Comparison of ENCODE assay signal across 15 mouse cellular contexts in genomic region chr2:25050921-25051320, GRCm38 (mm10). TPM values are rescaled to one million over a fixed set of nuclear protein-coding genes. Genes with fewer than 3 reads are reported as not detected.
DNase-seq lines count a peak whose midpoint lies in the region; ATAC-seq and TF ChIP-seq lines count a peak whose summit lies in the region.
"Had no signal": no experiment of that assay in that cellular context is flagged by ENCODE, and none has a peak within 500 bp of the region (broad histone marks: within the 10 kb centered on the region; RNA-seq: fewer than 3 reads in every experiment).

No protein-coding gene starts in this region.

- H3K9ac ChIP-seq in forebrain, embryonic 14.5 days (ENCODE audit: low read length), result no peak overlapping the region
- H3K9ac ChIP-seq in forebrain, embryonic 13.5 days, result no peak overlapping the region
- no peak overlapping the region for H3K9ac ChIP-seq in midbrain, postnatal 0 days (replicated peaks; ENCODE audit: low read length, poor library complexity, severe bottlenecking)
- no peak overlapping the region for H3K9ac ChIP-seq in midbrain, embryonic 11.5 days (ENCODE audit: low read length)
- H3K9ac ChIP-seq: intestine, embryonic 15.5 days had no signal

- H3K4me3 ChIP-seq in forebrain, embryonic 14.5 days (ENCODE audit: low read depth, low read length), result no peak overlapping the region
- no peak overlapping the region for H3K4me3 ChIP-seq in forebrain, embryonic 13.5 days
- H3K4me3 ChIP-seq in midbrain, postnatal 0 days (ENCODE audit: low read depth, low read length), result no peak overlapping the region
- no peak overlapping the region for H3K4me3 ChIP-seq in midbrain, embryonic 11.5 days (ENCODE audit: low read depth, low read length)
- H3K4me3 ChIP-seq: intestine, embryonic 15.5 days had no signal

- H3K36me3 ChIP-seq in forebrain, embryonic 14.5 days (ENCODE audit: control insufficient read depth, insufficient read depth, low read length), result 0 out of 2 replicates have a peak, but pooled peaks cover 3% of the 10 kb centered on the region
- peaks cover 4% of the 10 kb centered on the region for H3K36me3 ChIP-seq in forebrain, embryonic 13.5 days (ENCODE audit: poor library complexity, severe bottlenecking)
- H3K36me3 ChIP-seq in midbrain, postnatal 0 days (ENCODE audit: insufficient read depth, low read length), result peaks cover 2% of the 10 kb centered on the region; the same call in 1 of the 2 replicates
- H3K36me3 ChIP-seq in midbrain, embryonic 11.5 days (ENCODE audit: control insufficient read depth, insufficient read depth, low read length), result no peaks in the 10 kb centered on the region
- H3K36me3 ChIP-seq: intestine, embryonic 15.5 days had no signal

- no peak overlapping the region for H3K4me2 ChIP-seq in forebrain, embryonic 14.5 days (ENCODE audit: low read length)
- H3K4me2 ChIP-seq in forebrain, embryonic 13.5 days, result no peak overlapping the region
- H3K4me2 ChIP-seq in midbrain, postnatal 0 days (ENCODE audit: low read depth, low read length, poor library complexity, severe bottlenecking), result no peak overlapping the region
- no peak overlapping the region for H3K4me2 ChIP-seq in midbrain, embryonic 11.5 days
- H3K4me2 ChIP-seq: intestine, embryonic 15.5 days had no signal

- WGBS in forebrain, embryonic 14.5 days, result 83% methylated on average over 7 of the region's 7 CpGs
- WGBS in forebrain, embryonic 13.5 days, result 86% methylated on average over 7 of the region's 7 CpGs
- 88% methylated on average over 7 of the region's 7 CpGs for WGBS in midbrain, postnatal 0 days
- 93% methylated on average over 7 of the region's 7 CpGs for WGBS in midbrain, embryonic 11.5 days

- ATAC-seq in forebrain, embryonic 14.5 days, result no peak
- ATAC-seq in forebrain, embryonic 13.5 days, result no peak
- no peak for ATAC-seq in midbrain, postnatal 0 days (ENCODE audit: low FRiP score)
- no peak for ATAC-seq in midbrain, embryonic 11.5 days (ENCODE audit: low FRiP score)
- no peak for ATAC-seq in monocyte, adult 5-6 weeks (replicated peaks; ENCODE audit: insufficient number of reproducible peaks, low FRiP score, low TSS enrichment, poor library complexity, severe bottlenecking)
- ATAC-seq: intestine, embryonic 15.5 days had no signal

- H3K27me3 ChIP-seq in forebrain, embryonic 14.5 days (replicated peaks; ENCODE audit: control insufficient read depth, insufficient read depth, low read length), result no peaks in the 10 kb centered on the region
- H3K27me3 ChIP-seq in forebrain, embryonic 13.5 days, result no peaks in the 10 kb centered on the region
- no peaks in the 10 kb centered on the region for H3K27me3 ChIP-seq in midbrain, postnatal 0 days (ENCODE audit: insufficient read depth, low read length)
- no peaks in the 10 kb centered on the region for H3K27me3 ChIP-seq in midbrain, embryonic 11.5 days (ENCODE audit: control insufficient read depth, insufficient read depth, low read length)
- H3K27me3 ChIP-seq: intestine, embryonic 15.5 days had no signal

- DNase-seq in forebrain, embryonic 14.5 days (ENCODE audit: low spot score), result peak; percentile 46
- DNase-seq in midbrain, postnatal 0 days (ENCODE audit: low spot score), result peak; percentile 76
- DNase-seq in midbrain, embryonic 11.5 days (ENCODE audit: low spot score, missing footprints), result no peak
- DNase-seq in layer of hippocampus, postnatal 14 days (ENCODE audit: low spot score in 2 of 2), result peak; percentile 55 to 73
- DNase-seq in adrenal gland, adult 8-10 months, result no peak
- no peak for DNase-seq in lung, postnatal 36 days
- DNase-seq: gastrocnemius, postnatal 14 days; kidney, postnatal 25 days; liver; lung, postnatal 4 days; thymus, adult 2 months had no signal

- H3K9me3 ChIP-seq in forebrain, embryonic 14.5 days (replicated peaks; ENCODE audit: control insufficient read depth, low read length), result no peaks in the 10 kb centered on the region
- H3K9me3 ChIP-seq in forebrain, embryonic 13.5 days (replicated peaks), result no peaks in the 10 kb centered on the region
- H3K9me3 ChIP-seq in midbrain, postnatal 0 days (ENCODE audit: low read length), result no peaks in the 10 kb centered on the region
- no peaks in the 10 kb centered on the region for H3K9me3 ChIP-seq in midbrain, embryonic 11.5 days (ENCODE audit: control insufficient read depth, low read length)
- H3K9me3 ChIP-seq: intestine, embryonic 15.5 days had no signal

- H3K27ac ChIP-seq in forebrain, embryonic 14.5 days (ENCODE audit: low read depth, low read length), result 0 out of 2 replicates have a peak overlapping the region, but pooled peaks have one; percentile 14
- no peak overlapping the region for H3K27ac ChIP-seq in forebrain, embryonic 13.5 days
- H3K27ac ChIP-seq in midbrain, postnatal 0 days (ENCODE audit: low read depth, low read length), result no peak overlapping the region
- H3K27ac ChIP-seq in midbrain, embryonic 11.5 days (ENCODE audit: low read depth, low read length), result no peak overlapping the region
- H3K27ac ChIP-seq: intestine, embryonic 15.5 days had no signal

- TF ChIP-seq CTCF in midbrain, postnatal 0 days (IDR thresholded peaks at IDR 0.05), result no peak

- H3K4me1 ChIP-seq in forebrain, embryonic 14.5 days (ENCODE audit: control insufficient read depth, insufficient read depth, low read length), result peaks cover 11% of the 10 kb centered on the region
- H3K4me1 ChIP-seq in forebrain, embryonic 13.5 days, result peaks cover 14% of the 10 kb centered on the region
- peaks cover 9% of the 10 kb centered on the region; the same call in 1 of the 2 replicates for H3K4me1 ChIP-seq in midbrain, postnatal 0 days (ENCODE audit: insufficient read depth, low read length)
- H3K4me1 ChIP-seq in midbrain, embryonic 11.5 days (ENCODE audit: control insufficient read depth, insufficient read depth, low read length), result peaks cover 12% of the 10 kb centered on the region

RNA-seq across cellular contexts. Expression of gene Nsmf, which starts 3.2 kb away (rescaled TPM):
- 96.1 and 123 TPM in 2 replicates for polyA plus RNA-seq in forebrain, embryonic 14.5 days (2014; fragmentation: Nextera tagmentation; extraction: Ambion mirVana)
- polyA plus RNA-seq in forebrain, embryonic 13.5 days (2015; fragmentation: Nextera tagmentation; extraction: Ambion mirVana), result 125 and 129 TPM in 2 replicates
- total RNA-seq in midbrain, postnatal 0 days (2014; rRNA removed), result 266 and 278 TPM in 2 replicates
- polyA plus RNA-seq in midbrain, postnatal 0 days (2015; fragmentation: Nextera tagmentation; extraction: Ambion mirVana), result 182 and 187 TPM in 2 replicates
- polyA plus RNA-seq in midbrain, embryonic 11.5 days (2014; fragmentation: Nextera tagmentation; extraction: Ambion mirVana), result 34.2 and 34.7 TPM in 2 replicates
- 1,000 to 10,000 TPM in 1 of 2 experiments, 100 to 1,000 TPM in 1; 982 to 1,031 TPM for total RNA-seq in layer of hippocampus, postnatal 14 days (2021)
- 10 to 100 TPM; 41.6 to 84.4 (median 63.1) TPM for total RNA-seq in adrenal gland, adult 8-10 months (2022)
- 7.6 to 28.3 TPM (median 20.0 TPM) in 3 replicates for total RNA-seq in monocyte, adult 5-6 weeks (2017)

RNA-seq across cellular contexts. Expression of gene Entpd8, which starts 29.2 kb away (rescaled TPM):
- not detected in 2 replicates for polyA plus RNA-seq in forebrain, embryonic 14.5 days (2014; fragmentation: Nextera tagmentation; extraction: Ambion mirVana)
- polyA plus RNA-seq in forebrain, embryonic 13.5 days (2015; fragmentation: Nextera tagmentation; extraction: Ambion mirVana), result not detected in 2 replicates
- total RNA-seq in midbrain, postnatal 0 days (2014; rRNA removed), result not detected in 2 replicates
- not detected in 2 replicates for polyA plus RNA-seq in midbrain, postnatal 0 days (2015; fragmentation: Nextera tagmentation; extraction: Ambion mirVana)
- polyA plus RNA-seq in midbrain, embryonic 11.5 days (2014; fragmentation: Nextera tagmentation; extraction: Ambion mirVana), result not detected in 2 replicates
- not detected for total RNA-seq in layer of hippocampus, postnatal 14 days (2021)
- total RNA-seq in adrenal gland, adult 8-10 months (2022), result under 1 TPM in 1 of 4 experiments, not detected in 3; 0.27 TPM
- total RNA-seq in monocyte, adult 5-6 weeks (2017), result not detected in 3 replicates
- total RNA-seq: gastrocnemius, postnatal 14 days had no signal
- polyA plus RNA-seq: heart, embryonic 14.5 days had no signal

RNA-seq across cellular contexts. Expression of gene Noxa1, which starts 44.0 kb away (rescaled TPM):
- polyA plus RNA-seq in forebrain, embryonic 14.5 days (2014; fragmentation: Nextera tagmentation; extraction: Ambion mirVana), result not detected in 2 replicates
- polyA plus RNA-seq in forebrain, embryonic 13.5 days (2015; fragmentation: Nextera tagmentation; extraction: Ambion mirVana), result not detected in 2 replicates
- not detected in 2 replicates for total RNA-seq in midbrain, postnatal 0 days (2014; rRNA removed)
- not detected in 2 replicates for polyA plus RNA-seq in midbrain, postnatal 0 days (2015; fragmentation: Nextera tagmentation; extraction: Ambion mirVana)
- not detected in 2 replicates for polyA plus RNA-seq in midbrain, embryonic 11.5 days (2014; fragmentation: Nextera tagmentation; extraction: Ambion mirVana)
- not detected for total RNA-seq in layer of hippocampus, postnatal 14 days (2021)
- total RNA-seq in adrenal gland, adult 8-10 months (2022), result not detected
- total RNA-seq in monocyte, adult 5-6 weeks (2017), result 0.78 TPM in 1 of 3 replicates, not detected in the others
- total RNA-seq: gastrocnemius, postnatal 14 days had no signal
- polyA plus RNA-seq: heart, embryonic 14.5 days had no signal

Comparison
In these comparisons a context has a peak if more than half of its experiments do, and no peak if none do; other contexts are left out.
1. DNase-seq: peak in forebrain, embryonic 14.5 days (single experiment), midbrain, postnatal 0 days (single experiment) and layer of hippocampus, postnatal 14 days (2 of 2); none in midbrain, embryonic 11.5 days (single experiment), adrenal gland, adult 8-10 months (single experiment) and lung, postnatal 36 days (single experiment).